Mouse (Mus musculus): ENCODE measurements around the gene Ruvbl1. TPM values are rescaled to one million over a fixed set of nuclear protein-coding genes. Genes with fewer than 3 reads are reported as not detected.

The Ruvbl1 gene
- polyA plus RNA-seq, 1 experiment from 2014 or later: 30.6 TPM

GRCm38 (mm10) chr6:88517701-88518403 is 52.6 kb downstream of the Ruvbl1 start:
- 6% methylated on average over 18 of the region's 18 CpGs for WGBS
- peak overlapping the region; percentile 90 for H3K27ac ChIP-seq (ENCODE audit: low read depth, low read length)

DNA sequence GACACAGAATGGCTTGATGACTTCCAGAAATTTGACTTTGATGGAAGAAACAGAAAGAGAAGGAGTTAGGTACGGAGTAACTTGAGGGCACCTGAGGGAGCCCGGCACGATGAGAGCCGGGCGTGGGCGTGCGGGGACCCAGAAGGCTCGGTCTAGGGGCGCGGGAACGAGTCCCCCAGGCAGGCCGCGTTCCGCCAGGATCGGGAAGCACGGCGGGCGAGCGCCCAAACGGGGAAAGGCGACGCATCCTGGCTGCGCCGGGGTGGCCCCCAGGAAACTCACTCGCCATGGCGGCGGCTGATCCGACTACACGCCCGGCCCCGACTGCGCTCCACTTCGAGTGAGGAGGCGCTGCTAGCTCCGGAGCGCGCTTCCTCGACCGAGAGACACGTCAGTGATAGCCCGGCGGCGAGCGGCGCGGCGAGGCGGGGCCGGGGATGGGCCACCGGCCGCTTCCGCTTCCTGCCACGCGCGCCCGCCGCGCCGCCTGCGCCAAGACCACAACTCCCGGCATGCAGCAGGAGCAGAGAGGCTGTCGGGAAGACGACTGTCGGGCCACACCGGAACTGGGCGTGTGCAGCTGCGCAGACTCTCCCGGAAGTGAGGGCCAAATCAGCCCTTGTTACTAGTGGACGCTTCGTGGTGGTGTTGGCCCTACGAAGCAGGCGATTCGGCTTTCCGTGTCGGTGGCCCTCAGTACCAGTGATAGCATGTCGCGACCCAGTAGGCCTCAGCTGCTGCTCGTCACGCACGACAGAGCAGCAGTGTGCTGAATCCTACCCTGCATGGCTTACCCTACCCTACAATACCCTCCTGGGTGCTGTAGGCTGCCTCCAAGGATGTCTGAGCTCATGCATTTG is 53.4 kb downstream of the Ruvbl1 start, which contains the start of gene Sec61a1:
Gene Sec61a1 (minus strand): TSS at position 502 of the 860 bp plus-strand sequence.
- Histone ChIP-seq H3K27ac (ENCODE audit: low read depth, low read length) (peak within 1 kb of the TSS; percentile 90), H3K4me2 (replicated peaks; ENCODE audit: low read depth) (peak within 1 kb of the TSS; percentile 80), H3K9ac (ENCODE audit: low read depth, low read length) (peak within 1 kb of the TSS; percentile 90), H3K4me3 (ENCODE audit: low read depth, low read length) (peak within 1 kb of the TSS; percentile 91), H3K9me3 (ENCODE audit: control insufficient read depth) (no peaks in the 10 kb centered on the region), H3K4me1 (replicated peaks; ENCODE audit: control insufficient read depth, insufficient read depth, low read length) (no peaks in the 10 kb centered on the region), H3K27me3 (replicated peaks; ENCODE audit: control insufficient read depth, insufficient read depth, low read length) (no peaks in the 10 kb centered on the region), H3K36me3 (ENCODE audit: control insufficient read depth, insufficient read depth) (peaks cover 25% of the 10 kb centered on the region)
- under 1% methylated on average over 79 of the region's 80 CpGs for WGBS
- peak; percentile 97 for ATAC-seq
- no peak; the same call in none of the 2 replicates for TF ChIP-seq CTCF (IDR thresholded peaks at IDR 0.05; ENCODE audit: low read depth)

More at GRCm38 (mm10) chr6:88517701-88518403, 52.6 kb downstream of the Ruvbl1 start:
- Histone ChIP-seq H3K27me3 (replicated peaks; ENCODE audit: control insufficient read depth, insufficient read depth, low read length) (no peaks in the 10 kb centered on the region), H3K9me3 (ENCODE audit: control insufficient read depth) (no peaks in the 10 kb centered on the region), H3K4me3 (ENCODE audit: low read depth, low read length) (peak overlapping the region; percentile 91), H3K4me2 (replicated peaks; ENCODE audit: low read depth) (peak overlapping the region; percentile 80), H3K9ac (ENCODE audit: low read depth, low read length) (peak overlapping the region; percentile 90), H3K4me1 (replicated peaks; ENCODE audit: control insufficient read depth, insufficient read depth, low read length) (no peaks in the 10 kb centered on the region), H3K36me3 (ENCODE audit: control insufficient read depth, insufficient read depth) (peaks cover 32% of the 10 kb centered on the region)
- TF ChIP-seq CTCF (IDR thresholded peaks at IDR 0.05; ENCODE audit: low read depth): no peak
- ATAC-seq: no peak

GRCm38 (mm10) chr6:88521821-88522220 is 56.6 kb downstream of the Ruvbl1 start:
- WGBS: 81% methylated on average over 7 of the region's 7 CpGs
- Histone ChIP-seq H3K27ac (ENCODE audit: low read depth, low read length) (no peak overlapping the region), H3K4me3 (ENCODE audit: low read depth, low read length) (no peak overlapping the region), H3K9ac (ENCODE audit: low read depth, low read length) (no peak overlapping the region), H3K9me3 (ENCODE audit: control insufficient read depth) (no peaks in the 10 kb centered on the region), H3K27me3 (replicated peaks; ENCODE audit: control insufficient read depth, insufficient read depth, low read length) (no peaks in the 10 kb centered on the region), H3K4me1 (replicated peaks; ENCODE audit: control insufficient read depth, insufficient read depth, low read length) (no peaks in the 10 kb centered on the region), H3K4me2 (replicated peaks; ENCODE audit: low read depth) (no peak overlapping the region), H3K36me3 (ENCODE audit: control insufficient read depth, insufficient read depth) (no peaks in the 10 kb centered on the region)
- ATAC-seq: no peak
- TF ChIP-seq CTCF (IDR thresholded peaks at IDR 0.05; ENCODE audit: low read depth): no peak

DNA sequence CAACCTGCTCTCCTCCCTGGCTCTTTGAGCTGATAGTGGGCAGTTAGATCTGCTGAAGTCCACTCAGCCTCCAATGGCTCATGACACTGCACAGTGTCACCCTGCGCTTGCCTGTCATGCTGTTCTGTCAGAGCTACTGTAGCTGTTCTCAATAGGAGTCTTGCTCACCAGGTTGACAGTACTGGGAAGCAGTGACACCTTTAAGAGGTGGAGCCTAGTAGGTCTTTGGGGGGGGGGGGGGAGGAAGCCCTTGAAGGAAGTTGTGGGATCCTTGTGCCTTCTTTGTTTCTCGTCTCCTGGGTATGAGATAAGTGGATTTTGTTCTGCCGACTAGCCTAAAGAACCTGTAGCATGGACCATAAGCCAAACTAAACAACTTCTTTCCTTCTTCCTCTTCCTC is 57.4 kb downstream of the Ruvbl1 start:
- Histone ChIP-seq H3K27ac (ENCODE audit: low read depth, low read length) (no peak overlapping the region), H3K27me3 (replicated peaks; ENCODE audit: control insufficient read depth, insufficient read depth, low read length) (no peaks in the 10 kb centered on the region), H3K4me3 (ENCODE audit: low read depth, low read length) (no peak overlapping the region), H3K4me1 (replicated peaks; ENCODE audit: control insufficient read depth, insufficient read depth, low read length) (no peaks in the 10 kb centered on the region), H3K9me3 (ENCODE audit: control insufficient read depth) (no peaks in the 10 kb centered on the region), H3K36me3 (ENCODE audit: control insufficient read depth, insufficient read depth) (no peaks in the 10 kb centered on the region), H3K4me2 (replicated peaks; ENCODE audit: low read depth) (no peak overlapping the region), H3K9ac (ENCODE audit: low read depth, low read length) (no peak overlapping the region)
- WGBS: 47% methylated on average over 3 of the region's 3 CpGs
- no peak for ATAC-seq
- no peak for TF ChIP-seq CTCF (IDR thresholded peaks at IDR 0.05; ENCODE audit: low read depth)

DNA sequence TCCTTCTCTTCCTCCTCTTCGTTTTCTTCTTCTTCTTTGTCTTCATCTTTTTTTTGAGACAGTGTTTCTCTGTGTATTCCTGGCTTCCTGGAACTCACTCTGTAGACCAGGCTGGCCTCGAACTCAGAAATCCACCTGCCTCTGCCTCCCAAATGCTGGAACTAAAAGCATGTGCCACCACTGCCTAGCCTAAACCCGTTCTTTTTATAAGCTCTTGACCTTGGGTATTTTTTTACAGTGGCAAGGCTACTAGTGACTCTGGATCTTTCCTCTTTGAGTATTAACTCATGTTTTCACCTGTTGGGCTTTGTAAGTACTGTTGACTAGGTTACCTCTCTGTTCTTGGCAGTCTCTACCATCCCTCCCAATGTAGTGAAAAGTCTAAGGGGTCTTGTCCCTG is 57.8 kb downstream of the Ruvbl1 start:
- H3K9me3 ChIP-seq (ENCODE audit: control insufficient read depth): no peaks in the 10 kb centered on the region
- no peak overlapping the region for H3K27ac ChIP-seq (ENCODE audit: low read depth, low read length)
- no peaks in the 10 kb centered on the region for H3K27me3 ChIP-seq (replicated peaks; ENCODE audit: control insufficient read depth, insufficient read depth, low read length)
- no peak for ATAC-seq
- no peak overlapping the region for H3K9ac ChIP-seq (ENCODE audit: low read depth, low read length)
- no peak overlapping the region for H3K4me2 ChIP-seq (replicated peaks; ENCODE audit: low read depth)
- no peak for TF ChIP-seq CTCF (IDR thresholded peaks at IDR 0.05; ENCODE audit: low read depth)
- H3K4me3 ChIP-seq (ENCODE audit: low read depth, low read length): no peak overlapping the region
- WGBS: 72% methylated on average over 3 of the region's 3 CpGs
- no peaks in the 10 kb centered on the region for H3K4me1 ChIP-seq (replicated peaks; ENCODE audit: control insufficient read depth, insufficient read depth, low read length)
- H3K36me3 ChIP-seq (ENCODE audit: control insufficient read depth, insufficient read depth): no peaks in the 10 kb centered on the region

DNA sequence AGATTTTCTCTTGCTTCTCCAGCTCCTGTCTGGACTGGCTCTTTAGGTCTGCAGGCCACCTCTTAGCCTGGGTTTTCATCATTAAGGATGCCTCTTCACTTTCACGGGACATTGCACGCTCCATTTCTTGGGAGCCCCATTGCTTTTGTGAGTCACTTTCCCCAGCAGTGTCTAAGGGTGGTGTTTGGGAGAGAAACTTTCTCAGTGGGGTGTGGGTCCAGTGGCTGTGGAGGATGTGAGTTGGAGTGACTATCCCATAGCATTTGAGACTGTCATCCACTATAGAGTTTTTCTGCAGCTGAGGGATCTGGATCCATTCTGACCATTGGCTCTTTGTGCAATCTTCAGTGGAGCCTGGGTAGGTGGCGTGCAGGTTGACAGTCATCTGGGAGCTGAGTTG is 58.2 kb downstream of the Ruvbl1 start:
- Histone ChIP-seq H3K27me3 (replicated peaks; ENCODE audit: control insufficient read depth, insufficient read depth, low read length) (no peaks in the 10 kb centered on the region), H3K36me3 (ENCODE audit: control insufficient read depth, insufficient read depth) (no peaks in the 10 kb centered on the region), H3K4me2 (replicated peaks; ENCODE audit: low read depth) (no peak overlapping the region), H3K27ac (ENCODE audit: low read depth, low read length) (no peak overlapping the region), H3K9ac (ENCODE audit: low read depth, low read length) (no peak overlapping the region), H3K4me1 (replicated peaks; ENCODE audit: control insufficient read depth, insufficient read depth, low read length) (no peaks in the 10 kb centered on the region), H3K4me3 (ENCODE audit: low read depth, low read length) (no peak overlapping the region), H3K9me3 (ENCODE audit: control insufficient read depth) (no peaks in the 10 kb centered on the region)
- no peak for TF ChIP-seq CTCF (IDR thresholded peaks at IDR 0.05; ENCODE audit: low read depth)
- 89% methylated on average over 3 of the region's 3 CpGs for WGBS
- no peak for ATAC-seq

All from intestine, postnatal 0 days (tissue).